Mouse (Mus musculus): ENCODE data around the gene Eif3g. TPM values are rescaled to one million over a fixed set of nuclear protein-coding genes. Genes with fewer than 3 reads are reported as not detected.

Gene Eif3g
- total and polyA plus RNA-seq, 3 experiments, result 211 to 392 (median 293) TPM

- Histone ChIP-seq H3K4me2 (ENCODE audit: insufficient read depth, low read depth, poor library complexity, severe bottlenecking) (no peak overlapping the region), H3K4me3 (replicated peaks in 1 of 3; ENCODE audit: low read depth in 2 of 3, low read length in 2 of 3, poor library complexity in 1 of 3) (no peak overlapping the region), H3K79me2 (replicated peaks; ENCODE audit: control insufficient read depth, extremely low read depth, insufficient read depth, poor library complexity, severe bottlenecking) (peaks cover 90% of the 10 kb centered on the region), H3K9ac (ENCODE audit: insufficient read depth, low read depth) (no peak overlapping the region), H3K4me1 (ENCODE audit: control insufficient read depth in 1 of 2, insufficient read depth in 2 of 2) (peaks cover 21 to 97% of the 10 kb centered on the region in 2 experiments), H3K36me3 (replicated peaks in 1 of 2; ENCODE audit: control insufficient read depth in 1 of 2, insufficient read depth in 1 of 2, low read length in 1 of 2) (peaks cover 39 to 95% of the 10 kb centered on the region in 2 experiments), H3K9me3 (replicated peaks; ENCODE audit: low read length) (no peaks in the 10 kb centered on the region), H3K27ac (ENCODE audit: insufficient read depth, low read depth) (no peak overlapping the region), H3K27me3 (replicated peaks) (no peaks in the 10 kb centered on the region)
- in situ Hi-C loops (cut with MboI; ENCODE audit: low pct_ligation_motif_present, low pct_unique_long_range_greater_than_20kb, low sequenced_read_pairs), result loop anchor here (5.0 kb wide), 1 partner anchor 57 kb away; the partner anchor contains the start of gene Mrpl4
- no peak for TF ChIP-seq CTCF (conservative IDR thresholded peaks at IDR 0.05 in 1 of 2, IDR thresholded peaks at IDR 0.05 in 1 of 2; ENCODE audit: low read depth in 2 of 2, low read length in 2 of 2)
- no peak for TF ChIP-seq JUN (IDR thresholded peaks at IDR 0.05; ENCODE audit: insufficient read depth, low read depth, low read length)
- TF ChIP-seq MAX (IDR thresholded peaks at IDR 0.05; ENCODE audit: low read length), result no peak
- no peak for TF ChIP-seq MYC (IDR thresholded peaks at IDR 0.05; ENCODE audit: low read depth, low read length)
- DNase-seq (ENCODE audit: extremely low read depth), result no peak
- dilution Hi-C loops (cut with MboI; ENCODE audit: extremely low pct_ligation_motif_present, extremely low pct_unique_long_range_greater_than_20kb, low sequenced_read_pairs), result no loop called here
These were observed 46.4 kb upstream of the Eif3g start for GRCm38 (mm10) chr9:20944697-20945370.

DNA sequence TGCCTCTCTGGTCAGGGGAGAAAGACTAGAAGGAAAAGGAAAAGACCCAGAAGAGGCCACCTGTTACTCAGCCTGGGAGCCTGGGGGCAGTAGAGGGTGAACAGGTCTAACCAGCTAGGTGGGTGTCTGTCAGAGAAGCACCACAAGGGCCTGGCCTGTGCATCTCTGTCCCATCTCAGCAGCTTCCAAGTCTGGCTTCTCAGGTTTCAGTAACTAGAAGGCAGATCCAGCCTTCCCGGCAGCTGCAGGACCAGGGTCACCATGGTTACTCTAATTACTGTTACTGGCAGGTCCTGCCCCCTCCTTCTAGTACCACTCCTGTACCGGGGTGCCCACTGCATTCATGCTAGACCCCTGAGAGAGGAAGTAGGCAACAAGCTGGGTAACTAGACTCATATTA lies 45.5 kb upstream of the Eif3g start:
- TF ChIP-seq USF1 (IDR thresholded peaks at IDR 0.05; ENCODE audit: low read depth, low read length) (no peak), JUND (conservative IDR thresholded peaks at IDR 0.05; ENCODE audit: low read depth, low read length) (no peak), POLR2AphosphoS2 (IDR thresholded peaks at IDR 0.05; ENCODE audit: low read depth, low read length) (no peak), POLR2A (IDR thresholded peaks at IDR 0.05; ENCODE audit: low read depth, low read length) (no peak), MXI1 (IDR thresholded peaks at IDR 0.05; ENCODE audit: low read depth, low read length) (no peak), TBP (conservative IDR thresholded peaks at IDR 0.05; ENCODE audit: low read depth, low read length) (no peak), RAD21 (IDR thresholded peaks at IDR 0.05; ENCODE audit: low read depth, low read length) (no peak; the same call in 1 of the 2 replicates), MEF2A (IDR thresholded peaks at IDR 0.05; ENCODE audit: borderline replicate concordance, low read depth, low read length) (no peak), CTCF (conservative IDR thresholded peaks at IDR 0.05 in 1 of 2, IDR thresholded peaks at IDR 0.05 in 1 of 2; ENCODE audit: low read depth in 2 of 2, low read length in 2 of 2) (no peak; a peak in 1 of 4 replicates), E2F4 (IDR thresholded peaks at IDR 0.05; ENCODE audit: insufficient replicate concordance, low read depth, low read length) (no peak), USF2 (conservative IDR thresholded peaks at IDR 0.05; ENCODE audit: low read depth, low read length) (no peak)
- H3K27ac ChIP-seq (ENCODE audit: insufficient read depth, low read depth), result no peak overlapping the region
- dilution Hi-C loops (cut with MboI; ENCODE audit: extremely low pct_ligation_motif_present, extremely low pct_unique_long_range_greater_than_20kb, low sequenced_read_pairs), result no loop called here

More for the DNA sequence above, 45.5 kb upstream of the Eif3g start:
- Histone ChIP-seq H3K27me3 (replicated peaks) (no peaks in the 10 kb centered on the region), H3K9me3 (replicated peaks; ENCODE audit: low read length) (no peaks in the 10 kb centered on the region), H3K36me3 (replicated peaks in 1 of 2; ENCODE audit: control insufficient read depth in 1 of 2, insufficient read depth in 1 of 2, low read length in 1 of 2) (peaks cover 47 to 98% of the 10 kb centered on the region in 2 experiments), H3K4me1 (ENCODE audit: control insufficient read depth in 1 of 2, insufficient read depth in 2 of 2) (peaks cover 21 to 95% of the 10 kb centered on the region in 2 experiments), H3K4me2 (ENCODE audit: insufficient read depth, low read depth, poor library complexity, severe bottlenecking) (no peak overlapping the region), H3K9ac (ENCODE audit: insufficient read depth, low read depth) (no peak overlapping the region), H3K79me2 (replicated peaks; ENCODE audit: control insufficient read depth, extremely low read depth, insufficient read depth, poor library complexity, severe bottlenecking) (peaks cover 84% of the 10 kb centered on the region), H3K4me3 (replicated peaks in 1 of 3; ENCODE audit: low read depth in 2 of 3, low read length in 2 of 3, poor library complexity in 1 of 3) (no peak overlapping the region)
- in situ Hi-C loops (cut with MboI; ENCODE audit: low pct_ligation_motif_present, low pct_unique_long_range_greater_than_20kb, low sequenced_read_pairs), result no loop called here
- DNase-seq (ENCODE audit: extremely low read depth), result no peak
